Mouse (Mus musculus): ENCODE results near the gene Sdk1.

Sdk1 gene

GRCm38 (mm10) chr5:141324910-141325309 lies 83.6 kb downstream of the Sdk1 start:
- no peak for DNase-seq (ENCODE audit: low spot score in 2 of 2)

- DNase-seq (ENCODE audit: low spot score in 2 of 2) = peak in 1 of 2 experiments; percentile 4
Measured at GRCm38 (mm10) chr5:141344376-141344775, 103.1 kb downstream of the Sdk1 start.

DNA sequence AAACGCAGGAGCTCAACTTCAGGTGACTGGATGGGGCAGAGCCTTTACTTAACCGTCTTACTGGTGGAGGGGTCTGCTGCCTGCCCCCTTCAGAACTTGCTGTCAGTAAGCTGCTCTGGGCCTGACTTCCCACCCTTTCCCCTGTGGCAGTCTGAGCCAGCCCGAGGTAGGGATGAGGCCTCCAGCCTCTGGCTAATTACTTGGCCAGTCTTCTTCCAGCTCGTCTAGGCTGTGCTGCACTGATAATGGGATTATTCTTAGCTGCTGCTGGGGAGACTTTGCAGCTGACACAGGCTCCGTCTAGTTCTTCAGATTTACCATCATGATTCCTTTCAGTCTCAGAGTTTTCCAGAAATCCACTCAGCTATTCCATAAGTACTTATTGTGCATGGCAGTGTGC lies 104.2 kb downstream of the Sdk1 start:
- no peak for DNase-seq (ENCODE audit: low spot score in 2 of 2)

- no peak for DNase-seq (ENCODE audit: low spot score in 2 of 2)
Measured at GRCm38 (mm10) chr5:141362676-141363075, 121.4 kb downstream of the Sdk1 start.

DNA sequence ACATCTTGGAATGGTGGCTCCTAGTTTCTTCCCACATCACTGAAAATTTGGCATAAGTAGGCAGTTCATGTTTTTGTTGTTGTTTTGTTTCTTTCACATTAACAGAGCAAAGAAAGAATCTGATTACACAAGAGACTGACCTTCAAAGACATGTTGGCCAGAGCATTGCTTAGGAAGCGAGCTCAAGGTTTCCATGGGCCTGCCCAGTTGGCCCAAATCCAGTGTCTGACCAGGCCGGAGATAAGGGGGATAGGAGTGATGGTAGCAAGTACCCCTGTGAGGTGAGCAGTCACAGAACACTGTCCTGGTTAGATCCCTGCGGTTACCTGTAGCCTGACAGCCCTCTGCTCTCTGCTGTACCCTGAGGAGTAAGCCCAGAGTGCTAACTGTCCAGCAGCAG lies 122.7 kb downstream of the Sdk1 start:
- DNase-seq (ENCODE audit: low spot score in 2 of 2) = no peak

DNA sequence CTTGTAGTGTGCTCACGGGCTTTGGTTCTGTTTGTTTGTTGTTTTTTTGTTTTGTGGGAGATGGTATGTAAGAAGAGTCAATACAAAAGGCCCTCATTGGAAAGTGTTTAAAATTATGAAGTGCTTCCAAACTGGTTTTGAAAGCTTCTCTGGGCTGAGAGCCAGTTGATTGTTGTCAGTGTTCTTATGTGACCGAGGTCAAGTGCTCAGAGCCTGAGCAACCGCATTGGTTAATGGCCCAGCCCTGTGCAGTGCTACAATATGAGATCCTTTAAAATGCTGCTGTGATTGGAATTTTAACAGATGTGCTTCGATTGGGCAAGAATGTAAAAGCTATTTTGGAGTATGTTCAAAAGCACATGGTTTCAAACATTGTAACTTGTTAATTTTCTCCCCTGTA lies 127.3 kb downstream of the Sdk1 start:
- peak; percentile 20 to 41 for DNase-seq (ENCODE audit: low spot score in 2 of 2)

DNA sequence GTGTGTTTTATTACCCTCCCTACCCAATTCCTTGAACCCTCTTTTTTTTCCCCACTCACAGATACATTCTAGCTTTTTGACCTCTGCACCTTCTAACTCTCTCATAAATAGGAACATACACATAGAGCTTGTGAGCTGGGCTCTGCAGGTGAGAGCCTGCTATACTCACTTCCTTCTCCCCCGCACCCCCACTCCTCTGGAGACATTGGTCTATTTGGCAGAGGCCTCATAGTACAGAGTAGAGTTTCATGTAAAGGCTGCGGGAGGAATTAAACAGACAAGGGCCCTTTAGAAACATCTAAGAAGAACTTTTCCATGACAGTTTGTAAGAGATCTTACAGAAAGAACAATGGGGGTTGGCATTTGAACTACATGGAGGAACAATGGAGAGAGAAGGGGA lies 133.5 kb downstream of the Sdk1 start:
- no peak for DNase-seq (ENCODE audit: low spot score in 2 of 2)

GRCm38 (mm10) chr5:141379836-141380773 lies 138.8 kb downstream of the Sdk1 start:
- DNase-seq (ENCODE audit: low spot score in 2 of 2) = peak in 1 of 2 experiments; percentile 10

GRCm38 (mm10) chr5:141380774-141381156 lies 139.5 kb downstream of the Sdk1 start:
- DNase-seq (ENCODE audit: low spot score in 2 of 2) = peak in 1 of 2 experiments; percentile 8

- no peak for DNase-seq (ENCODE audit: low spot score in 2 of 2)
Measured at GRCm38 (mm10) chr5:141381581-141381980, 140.3 kb downstream of the Sdk1 start.

- no peak for DNase-seq (ENCODE audit: low spot score in 2 of 2)
Measured at GRCm38 (mm10) chr5:141382246-141382835, 141.1 kb downstream of the Sdk1 start.

DNA sequence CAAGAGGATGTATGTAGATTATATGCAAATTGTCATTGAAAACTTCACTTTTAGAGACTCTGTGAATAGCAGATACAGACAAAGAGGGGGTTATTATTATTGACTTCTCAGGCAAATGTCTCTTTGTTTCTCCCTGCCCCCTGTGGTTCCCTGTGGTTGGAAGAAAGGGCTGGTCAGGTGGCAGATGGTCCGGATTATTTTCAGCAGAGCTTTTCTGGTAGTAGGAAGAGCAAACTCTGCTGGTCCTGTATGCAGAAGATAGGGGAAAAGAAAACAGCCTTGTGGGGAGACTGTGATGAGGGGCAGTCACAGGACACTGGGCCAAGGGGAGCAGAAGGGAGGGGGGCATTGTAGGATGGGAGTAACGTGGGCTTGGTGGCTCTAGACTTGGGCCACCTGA lies 147.2 kb downstream of the Sdk1 start:
- no peak for DNase-seq (ENCODE audit: low spot score in 2 of 2)

GRCm38 (mm10) chr5:141390541-141390940 lies 149.3 kb downstream of the Sdk1 start:
- no peak for DNase-seq (ENCODE audit: low spot score in 2 of 2)

- DNase-seq (ENCODE audit: low spot score in 2 of 2) = no peak
Measured at GRCm38 (mm10) chr5:141391153-141391552, 149.9 kb downstream of the Sdk1 start.

- no peak for DNase-seq (ENCODE audit: low spot score in 2 of 2)
Measured at GRCm38 (mm10) chr5:141393846-141394245, 152.6 kb downstream of the Sdk1 start.

GRCm38 (mm10) chr5:141394586-141394985 lies 153.3 kb downstream of the Sdk1 start:
- DNase-seq (ENCODE audit: low spot score in 2 of 2) = no peak

- no peak for DNase-seq (ENCODE audit: low spot score in 2 of 2)
Measured at GRCm38 (mm10) chr5:141403741-141404140, 162.5 kb downstream of the Sdk1 start.

GRCm38 (mm10) chr5:141404651-141405050 lies 163.4 kb downstream of the Sdk1 start:
- no peak for DNase-seq (ENCODE audit: low spot score in 2 of 2)

DNA sequence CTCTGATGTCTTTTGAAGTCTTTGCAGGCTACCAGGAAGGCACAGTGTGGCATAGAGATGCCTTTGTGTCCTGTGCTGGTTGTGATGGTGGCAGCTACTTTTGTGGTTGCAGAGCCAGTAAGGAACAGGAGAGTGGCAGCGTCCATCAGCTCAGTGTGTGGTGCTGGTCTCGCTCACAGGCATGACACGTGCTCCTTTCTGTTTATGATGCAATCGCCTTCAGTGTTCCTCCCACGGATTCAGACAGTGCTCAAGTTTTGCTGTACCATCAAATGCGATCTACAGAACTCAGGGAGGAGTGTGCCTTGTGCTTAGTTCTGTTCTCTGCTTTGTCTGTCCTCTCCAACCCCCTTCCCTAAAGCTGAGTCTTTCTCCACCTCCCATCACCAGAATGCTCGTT lies 165.6 kb downstream of the Sdk1 start:
- DNase-seq (ENCODE audit: low spot score in 2 of 2) = no peak

DNA sequence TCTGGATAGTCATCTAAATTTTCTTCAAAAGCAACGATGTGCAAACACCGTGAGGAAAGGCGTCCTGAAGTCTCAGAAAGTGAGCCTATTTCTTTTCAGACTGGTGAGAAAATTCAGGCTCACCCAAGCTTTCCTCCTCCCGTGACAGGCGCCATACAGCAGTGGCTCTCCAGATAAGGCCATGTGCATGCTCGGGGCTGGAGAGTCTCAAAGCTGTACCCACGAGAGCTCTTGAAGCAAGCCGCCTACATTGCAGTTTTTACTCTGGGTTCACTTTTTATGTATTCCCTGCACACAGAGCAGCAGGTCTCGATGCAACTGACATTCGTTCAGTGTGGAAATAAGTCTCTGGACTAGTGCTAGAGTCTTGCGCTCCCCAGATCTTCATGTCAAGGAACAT lies 171.7 kb downstream of the Sdk1 start:
- no peak for DNase-seq (ENCODE audit: low spot score in 2 of 2)

DNA sequence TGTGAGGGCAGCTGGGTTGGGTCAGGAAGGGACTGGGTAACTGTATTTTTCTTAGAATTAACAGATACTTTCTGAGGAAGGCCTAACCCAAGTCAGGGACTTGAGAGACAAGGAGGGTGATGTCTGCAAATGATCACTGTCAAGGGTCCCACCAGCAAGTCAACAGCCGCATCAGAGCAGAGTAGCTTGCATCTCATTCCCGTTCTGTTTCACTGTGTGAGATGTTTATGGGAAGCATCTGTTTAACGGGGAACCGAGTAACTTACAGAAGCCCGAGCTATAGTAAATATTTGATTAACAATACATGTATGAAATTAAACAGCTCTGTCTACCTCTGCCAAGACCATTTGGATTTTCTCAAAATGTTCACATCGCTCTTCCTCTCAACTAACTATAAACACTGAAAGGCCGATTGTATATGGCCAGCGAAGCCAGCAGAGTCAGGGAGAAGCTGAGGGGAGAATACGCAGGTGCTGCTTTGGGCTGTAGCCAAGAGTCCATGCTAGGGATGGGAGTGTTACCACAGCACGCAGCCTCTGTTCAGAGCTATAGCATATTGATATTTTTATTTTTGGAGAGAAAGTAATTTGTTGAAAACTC lies 174.5 kb downstream of the Sdk1 start:
- DNase-seq (ENCODE audit: low spot score in 2 of 2) = no peak

DNA sequence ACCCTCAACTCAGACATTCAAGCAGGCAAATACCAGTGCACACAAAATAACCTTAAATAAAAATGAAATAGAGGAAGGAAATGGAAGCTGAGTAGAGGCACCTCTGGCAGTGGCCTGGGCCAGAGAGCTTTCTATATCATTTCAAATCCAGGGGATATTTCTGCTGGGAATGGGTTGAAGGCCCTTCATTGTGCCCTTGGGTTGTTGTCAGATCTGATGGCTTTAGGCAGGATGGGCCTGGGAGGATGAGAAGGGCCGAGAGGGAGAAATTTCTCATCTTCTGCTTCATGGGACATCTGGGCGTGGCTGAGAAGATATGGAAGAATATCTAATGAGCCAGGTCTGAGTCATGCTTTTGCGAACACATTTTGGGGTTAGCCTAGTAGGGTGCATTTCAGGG lies 186.8 kb downstream of the Sdk1 start:
- DNase-seq (ENCODE audit: low spot score in 2 of 2) = no peak

- no peak for DNase-seq (ENCODE audit: low spot score in 2 of 2)
Measured at GRCm38 (mm10) chr5:141433286-141433685, 192.0 kb downstream of the Sdk1 start.

Measured in urinary bladder, postnatal 36 days (tissue).